Mouse (Mus musculus) heart, adult 8-10 months (tissue): ENCODE data around the gene Sema3f. TPM values are rescaled to one million over a fixed set of nuclear protein-coding genes. Genes with fewer than 3 reads are reported as not detected.

Source experiments
- DNase-seq: peaks from one replicate; pipeline ENCODE4 v3.0.0; 2022; ENCODE audit warnings: low spot score
- total RNA-seq, 4 experiments: library from RNA; stranded (reverse); gene quantifications; 2 replicates each; pipeline ENCODE4 v1.2.4; 2022

Gene Sema3f
- total RNA-seq, 4 experiments from 2014 or later, result 11.9 to 16.5 (median 14.3) TPM

GRCm38 (mm10) chr9:107662342-107662741, 47.9 kb downstream of the Sema3f start:
- no peak for DNase-seq

DNA sequence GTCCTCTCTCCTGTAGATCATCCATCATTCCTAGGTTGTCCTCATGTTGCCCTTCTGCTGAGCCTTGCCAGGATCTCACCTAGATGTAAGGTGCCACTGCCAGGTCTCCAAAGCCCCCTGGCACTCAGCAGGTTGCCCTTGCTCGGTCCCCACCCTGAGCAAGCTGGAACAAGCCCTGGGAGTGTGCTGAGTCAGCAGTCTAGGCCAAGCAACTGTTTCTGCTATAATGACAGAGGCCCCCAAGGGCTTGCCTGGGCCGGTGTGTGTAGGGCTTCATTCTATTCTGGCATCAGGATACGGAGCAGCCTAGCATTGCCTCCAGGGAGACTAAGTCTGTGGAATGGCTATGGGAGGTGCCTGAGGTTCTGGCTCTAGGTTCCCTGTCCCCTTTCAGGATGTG, 49.5 kb downstream of the Sema3f start:
- DNase-seq, result no peak

- no peak for DNase-seq
These were observed 50.3 kb downstream of the Sema3f start for GRCm38 (mm10) chr9:107659961-107660360.

DNA sequence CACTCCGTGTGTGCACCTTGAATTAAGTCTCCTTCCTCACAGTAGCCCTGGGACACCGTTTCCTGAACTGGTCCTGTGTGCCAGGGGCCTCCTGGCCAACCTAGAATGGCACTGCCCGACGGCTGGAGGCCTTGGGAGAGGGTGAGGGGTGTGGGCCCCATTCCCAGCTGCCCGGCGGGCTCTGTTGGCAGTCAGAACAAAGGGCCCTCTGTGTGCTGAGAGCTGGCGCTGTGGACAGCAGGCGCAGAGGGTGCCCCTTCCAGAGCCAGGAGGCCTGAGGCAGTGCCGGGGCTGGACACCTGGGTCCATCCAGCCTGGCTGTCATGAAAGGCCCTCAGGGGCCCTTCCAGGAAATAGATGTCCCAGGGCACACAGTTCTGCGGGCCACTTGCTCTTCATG, 50.7 kb downstream of the Sema3f start:
- DNase-seq, result no peak

DNA sequence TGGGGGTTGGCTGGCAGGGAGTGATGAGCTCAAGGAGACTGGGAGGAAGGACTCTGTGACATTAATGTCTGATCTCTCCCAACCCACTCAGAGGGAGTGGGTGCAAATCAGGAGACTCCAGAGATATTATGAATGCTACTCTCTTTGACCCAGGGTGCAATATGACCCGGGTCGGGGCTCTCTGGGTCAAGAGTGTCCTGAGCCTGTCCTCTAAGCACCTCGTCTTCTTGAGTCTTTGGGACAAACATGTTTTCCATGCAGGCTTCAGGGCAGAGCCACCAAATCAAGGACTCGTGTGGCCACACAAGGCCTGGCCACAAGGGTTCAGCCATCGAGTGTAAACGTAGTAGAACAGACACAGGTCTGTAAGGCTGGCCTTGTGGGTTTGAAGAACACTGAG, 52.2 kb downstream of the Sema3f start:
- DNase-seq, result no peak

GRCm38 (mm10) chr9:107657144-107657543, 53.1 kb downstream of the Sema3f start:
- DNase-seq, result no peak

DNA sequence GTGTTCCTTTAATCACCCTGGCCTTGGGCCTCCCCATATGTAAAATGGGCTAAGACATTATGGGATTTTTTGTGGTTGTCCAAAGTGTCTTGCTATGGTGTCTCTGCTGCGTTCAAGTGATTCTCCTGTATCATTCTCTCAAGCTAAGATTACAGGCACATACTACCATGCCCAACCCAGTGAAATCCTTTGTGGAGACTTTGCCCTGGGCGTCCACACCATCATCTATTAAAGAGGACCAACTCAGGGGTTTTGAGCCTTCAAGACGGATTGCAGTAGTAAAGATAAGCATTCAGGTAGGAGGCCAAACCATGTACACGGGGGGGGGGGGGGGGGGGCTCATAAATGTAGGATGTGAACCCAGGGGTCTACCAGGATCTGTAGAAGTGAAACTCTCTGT, 55.7 kb downstream of the Sema3f start:
- DNase-seq, result no peak

DNA sequence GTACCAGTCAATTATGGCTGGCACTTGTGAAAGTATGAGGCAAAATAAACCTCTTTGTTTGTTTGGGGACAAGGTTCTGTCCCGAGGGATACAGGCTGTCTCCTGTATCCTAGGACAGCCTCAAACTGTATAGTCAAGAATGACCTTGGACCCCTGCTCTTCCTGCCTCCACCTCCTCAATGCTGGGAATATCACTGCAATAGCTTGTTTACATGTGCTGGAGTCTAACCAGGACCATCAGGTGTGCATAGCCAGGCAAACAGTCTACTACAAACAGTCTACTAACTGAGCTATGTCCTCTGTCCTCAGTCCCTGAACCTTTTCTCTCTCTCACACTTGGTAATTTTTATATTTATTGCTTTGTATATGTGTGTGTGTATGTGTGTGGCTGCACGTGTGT, 56.8 kb downstream of the Sema3f start:
- DNase-seq, result no peak

DNA sequence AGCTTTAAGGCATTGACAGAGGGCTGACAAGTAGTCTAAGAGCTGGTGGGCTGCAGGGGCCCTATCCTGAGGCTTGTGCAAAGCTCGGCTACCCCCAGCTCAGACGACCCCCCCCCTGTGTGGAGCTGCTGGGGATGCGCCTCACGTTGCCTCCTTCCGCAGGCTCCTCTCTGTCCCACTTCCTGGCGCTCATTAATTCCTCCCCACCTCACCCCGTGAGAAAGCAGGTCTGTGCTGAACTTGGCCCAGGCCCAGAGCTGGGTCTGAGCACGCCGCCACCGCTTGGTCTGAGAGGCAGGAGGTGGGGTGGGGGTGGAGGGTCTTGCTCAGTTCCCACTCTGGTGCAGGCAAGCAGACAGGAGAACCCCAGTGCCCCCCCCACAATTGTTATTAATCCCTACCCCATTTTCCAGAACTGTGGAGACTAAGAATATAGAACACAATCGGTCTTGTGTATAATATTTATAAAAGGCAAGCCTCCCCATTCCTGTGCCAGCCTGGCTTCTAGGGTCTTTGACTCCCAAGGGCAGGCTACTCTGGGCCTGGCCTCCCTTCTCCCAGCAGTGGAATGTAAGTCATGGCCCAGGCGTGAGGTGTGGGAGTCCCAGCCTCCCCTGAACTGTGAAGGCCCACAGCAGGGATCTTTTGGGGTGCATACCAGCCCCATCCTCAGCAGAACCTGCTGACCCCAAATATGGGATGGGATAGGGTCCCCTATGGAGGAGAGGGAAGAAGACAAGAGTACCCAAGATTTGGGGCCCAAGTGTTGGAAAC, 59.4 kb downstream of the Sema3f start:
- no peak for DNase-seq

DNA sequence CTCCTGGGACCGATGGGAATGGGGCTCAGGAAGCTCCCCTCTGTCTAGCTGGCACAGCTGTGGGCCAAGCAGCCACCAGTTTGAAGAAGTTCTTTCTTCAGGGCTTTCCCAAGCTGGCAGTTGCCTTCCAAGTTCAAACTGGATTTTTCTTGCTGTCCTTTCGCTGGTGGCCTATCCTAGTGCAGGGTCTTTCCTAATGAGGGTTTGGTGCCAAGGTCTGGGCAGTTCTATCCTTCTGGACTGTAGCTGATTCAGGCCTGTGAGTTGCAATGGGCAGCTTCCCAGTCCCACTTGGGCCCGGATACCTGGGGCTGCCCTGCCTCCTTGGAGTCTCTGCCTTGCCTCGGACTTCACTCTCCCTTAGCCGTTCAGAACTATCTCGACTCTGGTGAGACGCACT, 60.0 kb downstream of the Sema3f start:
- no peak for DNase-seq

- no peak for DNase-seq
These were observed 61.5 kb downstream of the Sema3f start for GRCm38 (mm10) chr9:107648767-107649166.

DNA sequence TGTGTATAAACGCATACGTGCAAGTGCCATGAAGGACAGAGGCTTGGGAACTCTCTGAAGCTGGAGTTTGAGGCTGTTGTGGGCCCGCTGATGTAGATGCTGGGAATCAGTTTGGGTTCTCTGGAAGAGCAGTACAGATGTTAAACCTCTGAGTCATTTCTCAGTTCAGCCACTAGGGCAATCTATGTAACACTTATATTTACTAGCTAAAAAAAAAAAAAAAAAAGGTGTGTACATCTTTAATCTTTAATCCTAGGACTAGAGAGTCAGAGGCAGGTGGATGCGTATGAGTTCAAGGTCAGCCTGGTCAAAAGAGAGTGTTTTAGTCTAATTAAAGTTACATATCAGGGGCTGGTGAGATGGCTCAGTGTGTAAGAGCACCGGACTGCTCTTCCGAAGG, 63.3 kb downstream of the Sema3f start:
- no peak for DNase-seq

GRCm38 (mm10) chr9:107645577-107645976, 64.7 kb downstream of the Sema3f start:
- DNase-seq, result peak; percentile 80

DNA sequence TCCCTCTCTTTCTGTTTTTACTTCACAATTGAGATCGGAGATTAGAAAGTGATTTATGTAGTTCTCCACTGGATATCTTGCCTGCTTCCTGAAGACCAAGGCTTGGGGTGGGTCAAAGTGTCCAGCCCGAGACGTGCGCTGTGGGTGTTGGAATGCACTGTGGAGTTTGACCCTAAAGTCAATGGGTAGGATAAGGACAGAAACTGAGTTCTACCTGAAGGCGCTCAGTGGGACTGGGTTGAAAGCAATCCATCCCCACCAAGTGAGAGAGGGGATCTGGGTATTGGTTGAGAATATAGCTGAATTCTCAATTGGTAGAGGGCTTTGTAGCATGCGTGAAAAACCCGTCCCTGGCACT, 65.1 kb downstream of the Sema3f start:
- no peak for DNase-seq

DNA sequence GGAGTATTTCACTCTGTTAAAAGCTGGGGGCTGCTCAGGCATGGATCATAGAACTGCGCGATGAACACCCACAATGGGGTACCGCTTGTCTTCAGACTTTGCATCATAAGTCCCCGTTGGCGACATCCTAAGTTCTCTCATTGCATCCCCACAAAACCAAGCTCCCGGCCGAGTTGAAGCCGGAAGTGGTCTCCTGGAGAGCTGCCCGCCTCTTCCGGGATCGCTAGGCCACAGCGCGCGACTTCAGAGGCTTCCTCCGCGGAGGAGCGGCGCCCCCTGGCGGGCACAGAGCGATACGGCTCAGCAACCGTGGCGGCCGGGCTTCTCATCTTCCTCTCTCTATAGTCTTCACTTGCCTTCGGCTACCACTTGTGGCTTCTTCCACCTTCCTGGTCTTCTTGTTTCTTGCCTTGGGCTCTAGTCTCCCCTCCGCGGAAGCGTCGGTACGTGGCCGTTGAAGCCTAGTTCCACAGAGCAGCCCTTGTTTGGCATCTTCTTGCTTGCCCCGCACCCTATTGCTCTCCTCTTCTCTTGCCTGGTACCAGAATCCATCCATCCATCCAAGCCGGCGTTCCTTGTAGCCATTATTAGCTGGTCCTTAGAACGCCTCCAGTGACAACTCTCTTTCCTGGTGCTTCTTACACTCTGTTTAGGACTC, 65.7 kb downstream of the Sema3f start:
- DNase-seq, result peak; percentile 86

DNA sequence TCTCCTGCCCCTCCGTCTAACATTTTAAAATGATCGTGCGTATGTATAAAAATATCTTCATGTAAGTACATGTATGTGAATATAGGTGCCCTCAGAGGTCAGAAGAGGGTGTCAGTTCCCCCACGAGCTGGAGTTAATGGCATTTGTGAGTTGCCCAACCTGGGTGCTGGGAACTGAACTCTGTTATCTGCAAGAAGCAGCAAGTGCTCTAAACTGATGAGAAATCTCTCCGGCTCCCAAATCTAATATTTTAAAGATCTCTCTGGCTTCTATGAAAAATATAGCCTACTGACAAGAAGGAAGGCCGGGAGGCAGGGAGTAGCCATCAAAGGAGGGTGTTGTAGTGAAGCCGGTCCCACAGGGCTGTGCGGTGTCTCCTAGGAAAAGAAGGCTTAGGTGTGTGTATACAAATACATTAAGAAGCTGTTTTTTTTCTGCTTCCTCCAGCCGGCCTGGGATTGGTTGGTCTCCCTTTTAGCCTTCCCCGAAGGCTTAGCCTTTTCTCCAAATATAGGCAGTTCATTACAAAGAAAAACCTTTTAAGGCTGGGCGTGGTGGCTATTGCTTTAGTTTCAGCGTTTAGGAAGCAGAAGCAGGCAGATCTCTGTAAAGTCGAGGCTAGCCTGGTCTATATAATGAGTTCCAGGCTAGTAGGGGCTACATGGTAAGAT, 66.6 kb downstream of the Sema3f start:
- no peak for DNase-seq

GRCm38 (mm10) chr9:107641666-107642065, 68.6 kb downstream of the Sema3f start:
- DNase-seq, result no peak

DNA sequence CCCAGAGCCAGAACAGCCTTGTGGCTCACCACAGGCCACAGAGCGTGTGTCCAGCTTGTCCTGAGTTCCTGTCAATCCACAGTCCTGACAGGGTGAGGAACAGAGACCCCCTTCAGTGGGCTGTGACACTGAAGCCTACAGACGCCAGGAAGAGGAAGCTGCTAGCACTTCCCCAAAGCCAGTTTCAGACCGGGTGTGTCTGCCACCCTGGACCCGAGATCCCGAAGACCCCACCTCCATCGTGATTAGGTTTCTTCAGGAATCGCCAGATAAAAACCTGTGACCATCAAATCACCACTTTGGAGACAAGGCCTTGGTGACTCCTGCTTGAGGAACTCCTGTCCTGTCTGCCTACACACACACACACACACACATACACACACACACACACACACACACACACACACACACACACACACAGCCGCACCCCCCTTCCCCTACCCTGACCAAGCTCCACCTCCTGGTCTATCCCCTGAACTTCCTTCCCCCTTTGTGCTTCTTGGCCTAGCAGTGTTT, 70.0 kb downstream of the Sema3f start:
- no peak for DNase-seq

- DNase-seq, result no peak
These were observed 73.2 kb downstream of the Sema3f start for GRCm38 (mm10) chr9:107637070-107637469.

GRCm38 (mm10) chr9:107635279-107636028, 74.8 kb downstream of the Sema3f start, which contains the start of gene Gnai2:
Gene Gnai2 (minus strand): TSS chr9:107635367.
- peak; percentile 99 for DNase-seq

- no peak for DNase-seq
These were observed 75.6 kb downstream of the Sema3f start for GRCm38 (mm10) chr9:107634406-107635278.
